Mouse (Mus musculus) kidney, adult 8-10 months (tissue): ENCODE data around the gene Slc12a7.

Source experiments
- DNase-seq, 2 experiments: peaks; one replicate each; pipeline ENCODE4 v3.0.0; 2022

The Slc12a7 gene

DNA sequence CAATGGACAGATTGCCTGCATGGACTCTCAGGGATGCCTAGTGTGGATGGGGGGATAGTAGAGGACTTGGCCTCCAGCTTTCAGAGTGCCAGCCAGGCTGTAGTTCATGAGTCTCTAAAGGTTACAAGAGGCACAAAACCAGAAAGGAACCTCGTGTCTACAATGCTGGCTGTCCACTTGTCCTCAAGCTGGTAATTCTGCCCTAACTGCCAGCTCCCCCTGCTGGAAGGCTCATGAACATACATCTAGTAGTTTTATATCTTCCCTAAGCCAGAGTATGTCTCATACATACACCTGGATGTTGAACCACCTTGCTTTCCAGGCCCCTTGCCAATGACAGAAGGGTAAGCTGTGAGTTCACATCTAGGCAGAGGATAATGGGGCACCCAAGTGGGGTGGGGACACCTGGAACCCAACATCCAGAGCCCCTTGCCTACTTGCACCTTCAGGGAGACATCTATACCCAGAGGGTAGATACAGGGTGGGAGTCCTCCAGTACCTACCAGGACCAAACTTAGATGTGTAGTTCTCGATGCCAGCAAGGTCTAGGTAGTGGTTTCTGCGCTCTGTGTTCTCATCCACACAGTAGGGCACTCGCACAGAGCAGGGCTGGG, 89.4 kb downstream of the Slc12a7 start:
- DNase-seq = peak; percentile 64 to 77

DNA sequence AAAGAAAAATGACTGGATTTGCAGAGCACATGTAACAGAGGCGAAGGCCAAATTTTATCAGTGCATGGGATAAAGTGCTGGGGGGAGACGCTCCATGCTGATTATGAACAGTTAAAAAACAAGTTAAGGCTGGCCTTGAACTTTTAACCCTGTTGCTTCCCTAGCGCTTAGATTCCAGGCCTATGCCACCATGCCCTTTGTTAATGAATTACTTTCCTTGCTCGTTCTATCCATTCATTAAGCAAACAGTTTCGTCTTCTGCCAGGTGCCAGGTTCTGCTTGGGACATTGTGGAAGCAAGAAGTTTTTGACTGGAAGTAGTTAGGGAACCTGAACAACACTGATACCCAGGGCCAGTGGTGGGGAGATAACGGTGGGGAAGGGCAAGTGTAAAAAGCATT, 90.8 kb downstream of the Slc12a7 start:
- DNase-seq = no peak

DNA sequence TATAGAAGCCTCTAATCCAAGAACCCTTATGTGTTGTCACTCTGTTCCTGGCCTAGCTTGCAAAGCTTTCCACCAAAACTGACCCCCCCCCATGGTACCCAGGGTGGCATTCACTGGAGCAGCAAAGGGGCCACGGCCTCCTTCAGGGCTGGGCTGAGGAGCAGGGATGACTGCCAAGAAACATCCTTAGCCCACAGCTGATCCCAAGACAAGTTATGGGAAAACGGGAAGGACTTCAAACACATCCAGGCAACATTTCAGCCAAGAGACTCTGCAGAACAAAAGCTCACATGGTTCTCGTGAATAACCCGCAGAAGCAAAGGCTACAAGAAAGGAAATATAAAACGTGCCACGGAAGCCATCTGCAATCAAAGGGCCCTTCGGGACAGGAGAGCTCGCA, 94.3 kb downstream of the Slc12a7 start:
- no peak for DNase-seq

DNA sequence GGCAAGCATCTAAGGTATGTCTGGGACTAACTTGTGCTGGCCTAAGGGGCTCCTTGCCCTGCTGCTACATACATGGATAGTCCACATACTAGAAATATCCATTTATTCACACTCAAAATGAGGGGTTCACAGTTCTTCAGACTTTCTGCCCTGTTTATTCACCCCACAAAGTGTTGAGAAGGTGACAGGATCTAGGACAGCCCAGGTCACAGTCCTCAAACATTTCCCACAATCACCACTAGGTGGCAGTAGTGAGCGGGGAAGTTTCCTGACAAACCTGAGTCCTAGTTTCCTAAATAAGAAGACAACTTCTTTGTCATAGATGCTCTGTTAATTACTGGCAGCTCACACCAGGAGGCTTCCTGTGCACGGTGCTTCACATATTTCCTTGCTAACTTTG, 98.6 kb downstream of the Slc12a7 start:
- DNase-seq = peak in 1 of 2 experiments; percentile 60

- DNase-seq = no peak
Measured at GRCm38 (mm10) chr13:73833809-73834208, 100.9 kb downstream of the Slc12a7 start.

DNA sequence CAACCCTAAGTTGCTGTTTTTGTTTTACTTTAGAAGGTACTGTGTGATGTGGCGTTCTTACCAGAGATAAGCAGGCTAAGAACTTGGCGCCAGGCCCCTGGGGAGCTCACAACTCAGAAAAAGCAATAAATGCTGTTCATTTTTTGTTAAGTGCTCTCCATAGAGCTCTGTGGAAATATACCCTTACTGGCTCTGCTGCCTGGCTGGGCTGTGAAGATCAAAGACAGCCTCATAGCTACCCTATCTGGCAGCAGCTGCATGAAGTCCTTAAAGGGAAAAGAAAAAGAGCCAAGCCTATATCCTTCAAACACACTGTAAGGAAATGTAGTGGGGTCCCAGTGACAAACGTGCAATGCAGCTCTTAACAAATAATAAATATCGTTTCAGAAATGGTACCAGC, 102.9 kb downstream of the Slc12a7 start:
- DNase-seq = no peak

GRCm38 (mm10) chr13:73836491-73836890, 103.6 kb downstream of the Slc12a7 start:
- no peak for DNase-seq

DNA sequence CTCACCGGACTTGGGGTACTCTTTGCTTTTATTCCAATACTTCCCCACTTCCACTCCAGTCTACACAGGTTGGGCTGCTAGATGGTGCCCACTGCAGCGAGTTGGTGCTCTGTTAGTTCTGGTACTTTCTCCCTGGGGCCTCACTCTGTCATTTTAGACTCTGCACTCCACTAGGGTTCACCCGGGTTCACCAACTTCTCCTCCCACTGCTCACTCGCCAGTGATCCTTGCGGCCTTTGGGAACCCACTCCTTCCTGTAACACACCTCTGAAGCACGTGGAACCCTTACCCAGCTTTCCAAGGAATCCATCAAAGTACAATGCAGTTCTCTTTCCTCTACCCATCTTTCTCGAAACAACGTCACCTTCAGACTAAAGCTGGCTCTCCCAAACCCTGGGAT, 104.8 kb downstream of the Slc12a7 start:
- DNase-seq = peak; percentile 49

DNA sequence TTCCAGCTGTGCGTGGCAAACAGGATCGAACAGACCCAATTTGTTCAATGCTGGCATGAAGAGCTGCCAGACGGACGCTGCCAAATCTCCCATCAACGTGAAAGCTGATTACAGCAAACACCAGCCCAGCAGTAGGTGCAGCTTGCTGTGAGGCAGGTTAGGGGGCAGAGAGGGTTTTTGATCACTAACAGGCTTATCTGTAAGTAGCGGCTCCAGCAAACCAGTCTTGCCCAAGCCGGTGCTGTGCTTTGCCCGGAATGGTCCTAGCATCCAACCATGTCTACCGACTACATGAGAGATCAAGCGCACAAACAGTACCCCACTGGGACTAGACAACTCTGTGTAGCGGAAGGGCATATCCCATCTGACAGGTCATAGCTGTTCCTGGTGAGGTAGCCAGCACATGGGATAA, 106.2 kb downstream of the Slc12a7 start:
- no peak for DNase-seq

GRCm38 (mm10) chr13:73839740-73840139, 106.8 kb downstream of the Slc12a7 start:
- DNase-seq = no peak

- no peak for DNase-seq
Measured at GRCm38 (mm10) chr13:73842696-73843095, 109.8 kb downstream of the Slc12a7 start.

DNA sequence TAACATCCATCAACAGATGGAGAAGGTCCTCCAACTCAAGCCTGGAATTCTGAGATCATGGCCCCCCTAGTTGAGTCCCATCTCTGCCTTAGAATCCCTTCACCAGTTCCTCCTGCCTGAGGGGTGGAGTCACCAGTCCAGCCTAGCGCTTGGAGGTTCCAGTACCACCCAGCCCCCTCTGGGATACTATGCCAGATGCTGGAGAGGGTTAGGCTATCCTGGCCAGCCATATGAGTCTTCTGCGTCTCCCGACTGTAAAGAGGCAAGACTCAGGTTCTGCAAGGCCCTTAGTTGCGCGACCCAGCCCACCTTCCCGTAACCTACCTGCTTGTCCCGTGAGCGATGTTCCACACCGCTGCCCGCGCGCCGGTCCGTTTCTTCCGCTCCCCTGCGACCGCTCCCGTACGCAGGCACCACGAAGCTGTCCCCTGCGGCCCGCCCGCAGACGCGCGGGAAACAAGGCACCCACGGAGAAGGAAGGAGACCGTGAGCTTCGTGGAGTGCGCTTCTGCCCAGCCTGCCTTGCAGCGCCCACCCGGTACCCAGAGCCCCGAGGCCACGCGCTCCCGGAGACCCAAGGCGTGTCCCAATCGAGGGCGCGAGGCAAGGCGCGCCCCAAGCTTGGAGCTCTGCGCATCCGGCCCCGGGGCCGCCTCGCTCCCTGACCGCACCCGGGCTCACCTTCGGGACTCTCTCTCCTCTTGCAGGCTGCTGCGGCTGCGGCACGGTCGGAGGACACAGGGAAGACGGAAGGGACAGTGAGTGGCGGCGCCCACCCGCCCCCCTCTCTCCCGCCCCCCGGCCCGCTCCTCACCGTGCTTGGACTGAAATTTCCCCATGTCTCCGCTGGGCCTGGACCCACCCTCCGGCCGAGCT, 113.9 kb downstream of the Slc12a7 start:
- DNase-seq = no peak

- peak; percentile 74 to 89 for DNase-seq
Measured at GRCm38 (mm10) chr13:73847465-73847836, 114.6 kb downstream of the Slc12a7 start, which contains the start of gene Nkd2. TSS of gene Nkd2 (minus strand) at chr13:73847631.
